Mouse (Mus musculus) embryonic facial prominence, embryonic 12.5 days (tissue): ENCODE results near the gene Inca1. TPM values are rescaled to one million over a fixed set of nuclear protein-coding genes. Genes with fewer than 3 reads are reported as not detected.

Experiments
- ATAC-seq: fragments of 200-750 bp; cut with Nextera tagmentation; 2 replicates; pipeline ENCODE4 v1.8.0; 2017; ENCODE audit not compliant: insufficient number of reproducible peaks, insufficient read depth, low FRiP score, low TSS enrichment
- H3K27ac ChIP-seq: fragments of 300-500 bp; sonication (generic); 2 replicates; pipeline ENCODE4 v1.5.1; 2016; ENCODE audit warnings: mild to moderate bottlenecking
- H3K27me3 ChIP-seq: fragments of 300-500 bp; sonication (generic); 2 replicates; pipeline ENCODE4 v1.6.1; 2016; ENCODE audit warnings: mild to moderate bottlenecking, moderate library complexity
- H3K36me3 ChIP-seq: fragments of 300-500 bp; sonication (generic); 2 replicates; pipeline ENCODE4 v1.6.1; 2016; ENCODE audit warnings: mild to moderate bottlenecking
- H3K4me1 ChIP-seq: fragments of 300-500 bp; sonication (generic); 2 replicates; pipeline ENCODE4 v1.6.1; 2016
- H3K4me2 ChIP-seq: fragments of 300-500 bp; sonication (generic); replicated peaks from 2 replicates; pipeline ENCODE4 v1.6.1; 2016; ENCODE audit warnings: mild to moderate bottlenecking, moderate library complexity
- H3K4me3 ChIP-seq: fragments of 300-500 bp; sonication (generic); 2 replicates; pipeline ENCODE4 v1.5.1; 2016; ENCODE audit warnings: mild to moderate bottlenecking
- H3K9ac ChIP-seq: fragments of 300-500 bp; sonication (generic); 2 replicates; pipeline ENCODE4 v1.6.1; 2016; ENCODE audit warnings: mild to moderate bottlenecking, moderate library complexity
- H3K9me3 ChIP-seq: fragments of 300-500 bp; sonication (generic); 2 replicates; pipeline ENCODE4 v1.6.1; 2016; ENCODE audit warnings: mild to moderate bottlenecking, moderate library complexity
- WGBS: fragments of 180-500 bp; shearing (Covaris S2); methylation state at CpG from one replicate; pipeline ENCODE4 v1.1.7; 2016; 5-methylcytosine and 5-hydroxymethylcytosine counted together
- polyA plus RNA-seq: library from polyadenylated mRNA; unstranded; fragments of >200 nt; fragmentation: Nextera tagmentation; extraction: Ambion mirVana; gene quantifications from 2 replicates; pipeline ENCODE4 v1.2.1, GENCODE M21; 2016

The Inca1 gene
- polyA plus RNA-seq, 1 experiment from 2014 or later: 1.6 TPM

DNA sequence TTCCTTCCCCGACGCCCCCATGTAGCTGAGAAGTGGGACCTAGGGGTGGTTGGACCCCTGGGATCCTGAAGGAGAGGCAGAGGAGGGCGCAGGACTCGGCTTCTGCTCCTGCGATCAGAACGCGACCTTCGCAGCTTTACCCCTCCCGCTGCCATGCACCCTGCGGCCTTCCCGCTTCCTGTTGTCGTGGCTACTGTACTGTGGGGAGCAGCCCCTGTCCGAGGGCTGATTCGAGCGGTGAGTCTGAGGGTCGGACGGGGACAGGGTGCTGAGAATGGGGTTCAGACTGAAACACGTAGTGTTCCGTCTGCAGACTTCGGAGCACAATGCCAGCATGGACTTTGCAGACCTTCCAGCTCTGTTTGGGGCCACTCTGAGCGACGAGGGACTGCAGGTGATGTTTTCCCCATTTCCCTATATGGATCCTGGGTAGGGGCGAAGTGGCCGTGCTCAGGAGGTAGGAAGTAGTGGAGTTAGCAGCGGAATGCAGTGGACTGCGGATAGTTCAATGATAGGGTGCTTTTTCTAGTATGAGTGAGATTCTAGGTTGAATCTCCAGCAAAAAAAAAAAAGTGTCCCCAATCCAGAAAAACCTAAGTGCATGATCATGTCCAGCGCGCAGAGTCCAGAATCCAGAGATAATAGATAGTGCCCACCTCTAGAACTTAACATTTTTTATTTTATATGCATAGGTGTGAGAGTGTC is 52.1 kb downstream of the Inca1 start:
- no peaks in the 10 kb centered on the region for H3K9me3 ChIP-seq
- peaks cover 67% of the 10 kb centered on the region for H3K36me3 ChIP-seq
- H3K4me2 ChIP-seq: peak overlapping the region; percentile 98
- no peaks in the 10 kb centered on the region for H3K27me3 ChIP-seq
- peaks cover 40% of the 10 kb centered on the region for H3K4me1 ChIP-seq
- WGBS: 5% methylated on average over 28 of the region's 28 CpGs
- peak overlapping the region; percentile 81 for H3K4me3 ChIP-seq
- no peak for ATAC-seq
- H3K9ac ChIP-seq: peak overlapping the region; percentile 84
- peak overlapping the region; percentile 94 for H3K27ac ChIP-seq

DNA sequence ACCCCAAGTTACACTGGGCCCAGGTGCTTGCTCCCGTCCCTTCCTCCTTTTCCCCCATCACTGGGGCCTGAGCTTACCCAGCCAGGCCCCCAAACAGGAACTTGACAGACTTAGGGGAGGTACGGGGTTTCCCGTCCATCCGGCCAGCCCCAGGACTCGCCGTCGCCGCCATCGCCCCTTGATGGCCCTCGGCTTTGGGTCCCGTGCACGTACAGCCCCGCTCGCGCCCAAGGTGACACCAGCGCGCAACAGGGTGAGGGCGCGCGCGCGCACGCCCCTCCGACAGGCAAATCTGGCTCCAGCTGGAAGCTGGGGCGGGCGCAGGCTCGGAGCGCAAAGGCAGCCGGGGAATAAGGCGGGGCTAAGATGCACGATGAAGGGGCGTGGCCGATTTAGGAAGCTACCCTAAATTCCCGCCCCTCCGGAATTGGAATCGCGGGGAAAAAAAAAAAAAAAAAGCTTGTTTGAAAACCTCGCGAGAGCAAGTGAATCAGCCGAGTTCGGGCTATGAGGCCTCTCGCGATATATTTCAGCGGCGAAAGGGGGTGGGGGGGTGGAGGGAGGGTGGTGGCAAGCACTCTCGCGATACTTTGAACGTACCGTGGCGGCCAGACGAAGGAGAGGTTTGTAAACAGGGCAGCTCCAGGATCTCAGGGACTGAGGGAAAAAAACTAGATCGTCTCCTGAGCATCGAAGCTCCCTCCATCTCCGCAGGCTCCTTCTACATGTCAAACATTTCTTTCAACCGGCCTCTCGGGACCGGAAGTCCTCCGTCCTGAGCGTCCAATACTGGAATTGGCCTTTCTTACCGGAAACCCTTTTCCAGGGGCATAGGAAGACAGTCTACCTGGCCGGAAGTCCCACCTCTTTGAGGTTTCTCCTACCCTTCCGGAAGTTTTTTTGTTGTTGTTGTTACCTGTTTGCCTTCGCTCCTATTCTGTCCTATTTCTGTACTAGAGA is 53.0 kb downstream of the Inca1 start, which contains the start of the genes Rnf167 and Slc25a11:
Rnf167 (plus strand) TSS at position 545 of the 960 bp plus-strand sequence.
Slc25a11 (minus strand) TSS at position 789 of the 960 bp plus-strand sequence.
- Histone ChIP-seq H3K27ac (peak within 1 kb of the TSS; percentile 94), H3K4me1 (peaks cover 31% of the 10 kb centered on the region)
- WGBS: under 1% methylated on average over 63 of the region's 63 CpGs

DNA sequence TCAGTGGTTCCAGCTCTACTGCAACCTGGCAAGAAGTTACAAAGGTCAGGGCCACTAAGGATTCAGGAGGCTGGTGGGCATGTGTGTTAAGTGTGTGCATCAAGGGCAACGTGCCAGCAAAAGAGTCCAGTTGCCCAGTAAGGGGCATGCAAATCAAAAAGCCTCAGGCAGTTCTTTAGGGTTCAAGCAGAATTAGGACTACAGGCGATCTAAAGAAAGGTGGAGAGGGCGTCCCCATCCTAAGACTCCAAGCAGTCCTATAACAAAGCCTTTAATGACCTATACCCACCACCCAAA is 53.7 kb downstream of the Inca1 start:
- H3K27me3 ChIP-seq: no peaks in the 10 kb centered on the region
- peak overlapping the region; percentile 94; the same call in 1 of the 2 replicates for H3K27ac ChIP-seq
- H3K36me3 ChIP-seq: peaks cover 57% of the 10 kb centered on the region
- H3K4me2 ChIP-seq: peak overlapping the region; percentile 85
- H3K9ac ChIP-seq: peak overlapping the region; percentile 88
- ATAC-seq: no peak; the same call in 1 of the 2 replicates
- H3K9me3 ChIP-seq: no peaks in the 10 kb centered on the region
- peak overlapping the region; percentile 81 for H3K4me3 ChIP-seq
- peaks cover 29% of the 10 kb centered on the region for H3K4me1 ChIP-seq
- 15% methylated on average over 3 of the region's 3 CpGs for WGBS

More for the DNA sequence above, 53.0 kb downstream of the Inca1 start, which contains the start of the genes Rnf167 and Slc25a11:
- ATAC-seq: peak; percentile 79
- Histone ChIP-seq H3K9ac (peak within 1 kb of the TSS; percentile 88), H3K36me3 (peaks cover 64% of the 10 kb centered on the region), H3K9me3 (no peaks in the 10 kb centered on the region), H3K27me3 (no peaks in the 10 kb centered on the region), H3K4me2 (peak within 1 kb of the TSS; percentile 98), H3K4me3 (peak within 1 kb of the TSS; percentile 81)

DNA sequence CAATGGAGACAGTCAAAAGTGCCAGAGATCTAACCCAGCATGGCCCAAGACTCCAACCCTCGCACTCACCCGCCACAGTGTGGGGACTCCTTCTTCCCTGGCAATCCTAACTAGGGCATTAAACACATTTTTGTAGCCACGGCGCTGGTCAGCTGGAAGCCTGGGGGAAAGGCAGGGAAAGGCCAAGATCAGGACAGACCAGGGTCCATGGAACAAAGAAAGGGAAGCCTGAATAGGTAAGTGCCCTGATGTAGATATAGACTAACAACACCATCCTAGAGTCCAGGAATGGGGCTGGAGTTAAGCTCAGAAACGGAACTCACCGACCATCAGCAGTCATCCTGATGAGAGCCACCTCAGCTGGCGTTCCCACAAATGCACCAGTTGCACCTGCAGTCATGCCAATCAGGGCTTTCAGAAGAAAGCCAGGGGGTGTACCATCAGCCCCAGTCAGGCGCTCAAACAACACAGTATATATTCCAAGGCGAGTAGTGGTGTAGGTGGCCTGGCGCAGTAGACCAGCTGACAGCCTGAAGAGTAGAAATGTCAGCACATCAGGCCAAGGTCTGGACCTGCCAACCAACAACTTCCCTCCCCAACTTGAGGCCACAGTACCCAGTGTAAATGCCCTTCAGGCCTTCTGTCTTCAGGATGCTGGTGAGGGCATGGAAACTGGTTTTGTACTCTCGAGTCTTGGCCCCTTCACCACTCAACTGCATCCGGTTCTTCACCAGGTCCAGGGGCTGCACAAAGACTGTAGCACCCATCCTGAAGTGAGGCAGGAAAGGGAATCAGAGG is 54.3 kb downstream of the Inca1 start:
- 90% methylated on average over 12 of the region's 12 CpGs for WGBS
- Histone ChIP-seq H3K27ac (peak overlapping the region; percentile 94; the same call in 1 of the 2 replicates), H3K9ac (peak overlapping the region; percentile 88), H3K9me3 (no peaks in the 10 kb centered on the region), H3K36me3 (peaks cover 52% of the 10 kb centered on the region), H3K27me3 (no peaks in the 10 kb centered on the region), H3K4me3 (peak overlapping the region; percentile 81), H3K4me1 (peaks cover 27% of the 10 kb centered on the region), H3K4me2 (peak overlapping the region; percentile 85)
- no peak for ATAC-seq

DNA sequence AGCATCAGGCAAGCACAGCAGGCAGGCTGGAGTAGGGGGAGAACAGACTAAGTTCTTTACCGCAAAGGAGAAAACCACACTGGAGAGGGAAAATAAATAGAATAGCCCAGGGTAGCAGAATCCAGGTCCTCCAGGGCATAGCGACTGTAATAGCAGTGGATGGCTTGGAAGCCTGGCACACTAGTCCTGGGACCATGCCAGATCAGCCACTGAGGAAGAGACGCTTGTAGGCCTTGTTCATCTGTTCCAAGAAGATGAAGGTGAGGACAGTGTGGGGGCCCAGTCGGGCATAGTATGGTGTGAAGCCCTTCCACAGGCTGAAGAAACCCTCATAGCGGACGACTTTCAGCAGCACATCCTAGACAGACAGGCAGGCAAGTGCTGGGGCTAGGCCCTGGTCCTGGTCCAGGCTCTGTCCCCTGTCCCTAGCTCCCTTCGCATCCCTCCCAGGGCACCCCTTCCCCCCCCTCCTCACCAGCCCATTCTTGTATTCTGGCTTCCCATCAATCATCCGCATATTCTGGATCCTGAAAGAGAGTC is 55.3 kb downstream of the Inca1 start:
- Histone ChIP-seq H3K9me3 (no peaks in the 10 kb centered on the region), H3K4me2 (no peak overlapping the region), H3K9ac (peak overlapping the region; percentile 17; the same call in 1 of the 2 replicates), H3K4me3 (no peak overlapping the region), H3K27ac (no peak overlapping the region), H3K27me3 (no peaks in the 10 kb centered on the region), H3K4me1 (peaks cover 25% of the 10 kb centered on the region), H3K36me3 (peaks cover 43% of the 10 kb centered on the region)
- no peak for ATAC-seq
- WGBS: 98% methylated on average over 8 of the region's 8 CpGs

DNA sequence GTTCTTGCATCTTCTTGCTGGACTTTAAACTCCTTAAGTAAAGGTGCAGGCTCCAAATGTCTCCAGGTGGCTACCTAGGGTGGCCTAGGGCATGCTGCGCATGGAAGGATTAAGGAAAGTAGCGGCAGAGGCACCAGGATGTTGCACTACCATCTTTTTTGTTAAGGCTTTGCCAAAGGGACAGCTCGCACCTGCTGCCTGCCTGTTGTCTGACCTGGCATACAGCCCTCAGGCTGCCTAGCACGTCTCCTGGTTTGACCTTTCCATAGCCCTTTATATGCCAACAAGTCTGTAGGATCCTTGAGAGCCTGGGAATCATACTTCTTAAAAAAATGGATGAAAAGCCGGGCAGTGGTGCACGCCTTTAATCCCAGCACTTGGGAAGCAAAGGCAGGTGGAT is 56.9 kb downstream of the Inca1 start:
- H3K4me2 ChIP-seq: no peak overlapping the region
- no peaks in the 10 kb centered on the region for H3K9me3 ChIP-seq
- no peak overlapping the region for H3K4me3 ChIP-seq
- H3K36me3 ChIP-seq: peaks cover 30% of the 10 kb centered on the region
- WGBS: 92% methylated on average over 6 of the region's 6 CpGs
- H3K9ac ChIP-seq: no peak overlapping the region
- H3K4me1 ChIP-seq: peaks cover 12% of the 10 kb centered on the region
- no peak overlapping the region for H3K27ac ChIP-seq
- ATAC-seq: no peak
- no peaks in the 10 kb centered on the region for H3K27me3 ChIP-seq

DNA sequence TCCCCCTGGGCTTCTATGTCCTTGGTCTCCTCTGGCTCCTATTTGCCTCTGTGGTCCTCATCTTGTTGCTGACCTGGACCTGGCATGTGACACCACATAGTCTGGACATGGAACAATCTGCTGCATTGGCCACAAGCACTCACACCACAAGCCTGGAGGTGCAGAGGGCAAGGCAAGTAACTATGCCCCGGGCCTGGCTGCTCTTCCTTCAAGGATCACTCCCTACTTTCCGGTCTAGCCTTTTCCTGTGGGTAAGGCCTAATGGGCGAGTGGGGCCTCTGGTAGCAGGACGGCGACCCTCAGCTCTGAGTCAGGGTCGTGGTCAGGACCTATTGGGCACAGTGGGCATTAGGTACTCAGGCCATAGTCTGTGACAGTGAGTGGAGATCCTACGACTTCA is 58.7 kb downstream of the Inca1 start:
- H3K36me3 ChIP-seq: peaks cover 30% of the 10 kb centered on the region
- no peaks in the 10 kb centered on the region for H3K27me3 ChIP-seq
- no peak for ATAC-seq
- no peak overlapping the region for H3K27ac ChIP-seq
- H3K4me2 ChIP-seq: no peak overlapping the region
- peaks cover 12% of the 10 kb centered on the region for H3K4me1 ChIP-seq
- H3K9ac ChIP-seq: no peak overlapping the region
- H3K9me3 ChIP-seq: no peaks in the 10 kb centered on the region
- 78% methylated on average over 7 of the region's 7 CpGs for WGBS
- no peak overlapping the region for H3K4me3 ChIP-seq

DNA sequence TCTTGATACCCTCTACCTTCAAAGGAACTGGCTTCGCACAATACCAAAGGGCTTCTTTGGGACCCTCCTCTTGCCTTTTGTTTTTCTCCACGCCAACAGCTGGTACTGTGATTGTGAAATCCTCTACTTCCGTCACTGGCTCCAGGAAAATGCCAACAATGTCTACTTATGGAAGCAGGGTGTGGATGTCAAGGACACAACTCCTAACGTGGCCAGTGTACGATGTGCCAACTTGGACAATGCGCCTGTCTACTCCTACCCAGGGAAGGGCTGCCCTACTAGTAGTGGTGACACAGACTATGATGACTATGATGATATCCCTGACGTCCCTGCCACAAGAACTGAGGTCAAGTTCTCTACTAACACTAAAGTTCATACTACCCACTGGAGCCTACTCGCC is 60.0 kb downstream of the Inca1 start:
- WGBS: 83% methylated on average over 8 of the region's 8 CpGs
- H3K27me3 ChIP-seq: no peaks in the 10 kb centered on the region
- H3K36me3 ChIP-seq: peaks cover 22% of the 10 kb centered on the region
- H3K4me1 ChIP-seq: 0 out of 2 replicates have a peak, but pooled peaks cover under 1% of the 10 kb centered on the region
- H3K27ac ChIP-seq: no peak overlapping the region
- H3K9me3 ChIP-seq: no peaks in the 10 kb centered on the region
- ATAC-seq: no peak
- H3K4me2 ChIP-seq: no peak overlapping the region
- H3K4me3 ChIP-seq: no peak overlapping the region
- H3K9ac ChIP-seq: no peak overlapping the region

DNA sequence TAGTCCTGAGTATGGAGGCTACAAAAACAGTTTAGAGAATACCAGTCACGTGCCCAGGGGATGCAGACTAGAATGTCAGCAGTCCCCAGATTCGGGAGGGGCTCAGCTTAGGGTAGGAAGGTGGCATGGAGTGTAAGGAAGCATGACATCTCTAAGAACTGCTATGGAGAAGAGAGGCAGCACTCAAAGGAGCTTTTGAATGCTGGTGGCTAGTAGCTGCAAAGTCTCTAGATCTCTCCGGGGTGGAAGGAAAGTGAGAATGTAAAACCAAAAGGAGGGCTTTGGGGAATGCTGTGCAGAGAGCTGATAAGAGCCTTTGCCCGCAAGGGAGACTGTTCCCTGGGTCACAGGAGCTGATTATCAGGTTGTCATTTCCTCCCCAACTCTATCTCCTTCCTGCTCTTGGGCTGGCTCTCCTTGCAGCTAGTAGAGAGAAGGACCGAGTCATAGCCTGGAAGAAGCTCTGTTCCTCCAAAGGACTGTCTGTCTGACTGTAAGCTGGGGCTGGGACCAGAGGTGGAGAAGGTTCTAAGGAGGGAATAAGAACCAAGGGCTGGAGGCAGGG is 61.2 kb downstream of the Inca1 start, which contains the start of gene Gp1ba:
Gp1ba (plus strand) TSS at position 409 of the 565 bp plus-strand sequence.
- Histone ChIP-seq H3K36me3 (peaks cover 11% of the 10 kb centered on the region; the same call in 1 of the 2 replicates), H3K27ac (no peak within 1 kb of the TSS), H3K27me3 (no peaks in the 10 kb centered on the region), H3K9me3 (no peaks in the 10 kb centered on the region), H3K4me3 (no peak within 1 kb of the TSS), H3K9ac (no peak within 1 kb of the TSS), H3K4me1 (no peaks in the 10 kb centered on the region), H3K4me2 (no peak within 1 kb of the TSS)
- ATAC-seq: no peak
- 49% methylated on average over 5 of the region's 5 CpGs for WGBS
